In the genomic region with DNA sequence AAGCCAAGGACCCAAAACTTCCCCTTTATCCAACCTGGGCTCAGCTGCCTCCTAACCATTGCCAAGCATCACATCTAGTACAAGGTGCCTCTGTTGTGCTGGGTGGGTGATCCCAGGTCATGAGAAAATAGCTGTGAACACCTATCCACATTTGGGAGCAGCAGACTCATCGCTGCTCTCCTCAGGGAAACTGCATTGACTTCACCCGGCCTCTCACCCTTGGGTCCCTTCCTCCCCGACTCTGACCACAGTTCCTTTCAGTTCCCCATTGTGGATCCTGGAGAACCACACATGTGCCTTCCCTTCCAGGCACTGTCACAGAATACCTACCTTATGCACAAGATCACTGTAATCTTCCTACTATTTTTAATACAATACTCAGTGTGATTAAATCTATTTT, we compare ENCODE assay signal across 21 mouse cellular contexts. TPM values are rescaled to one million over a fixed set of nuclear protein-coding genes. Genes with fewer than 3 reads are reported as not detected.
DNase-seq lines count a peak whose midpoint lies in the region; ATAC-seq and TF ChIP-seq lines count a peak whose summit lies in the region.
"Had no signal": no experiment of that assay in that cellular context is flagged by ENCODE, and none has a peak within 500 bp of the region (broad histone marks: within the 10 kb centered on the region; RNA-seq: fewer than 3 reads in every experiment).

No protein-coding gene starts in this region.

- peaks cover 26% of the 10 kb centered on the region for H3K4me1 ChIP-seq in liver, embryonic 12.5 days
- H3K4me1 ChIP-seq in liver, embryonic 11.5 days (replicated peaks; ENCODE audit: control insufficient read depth, insufficient read depth, low read length): peaks cover 8% of the 10 kb centered on the region; the same call in 1 of the 2 replicates
- H3K4me1 ChIP-seq in E14TG2a.4 (replicated peaks; ENCODE audit: low read depth, low read length): peaks cover 40% of the 10 kb centered on the region
- peaks cover 15% of the 10 kb centered on the region for H3K4me1 ChIP-seq in neural tube, embryonic 15.5 days
- peaks cover 13% of the 10 kb centered on the region for H3K4me1 ChIP-seq in forebrain, embryonic 15.5 days
- H3K4me1 ChIP-seq: stomach, embryonic 15.5 days had no signal

- 0 out of 2 replicates have a peak, but pooled peaks cover 4% of the 10 kb centered on the region for H3K27me3 ChIP-seq in liver, embryonic 12.5 days (replicated peaks)
- H3K27me3 ChIP-seq in liver, embryonic 11.5 days (replicated peaks; ENCODE audit: control insufficient read depth, insufficient read depth, low read length): no peaks in the 10 kb centered on the region
- no peaks in the 10 kb centered on the region for H3K27me3 ChIP-seq in E14TG2a.4 (ENCODE audit: insufficient read depth, low read length)
- H3K27me3 ChIP-seq in neural tube, embryonic 15.5 days (replicated peaks): no peaks in the 10 kb centered on the region
- H3K27me3 ChIP-seq in forebrain, embryonic 15.5 days: no peaks in the 10 kb centered on the region
- H3K27me3 ChIP-seq: limb, embryonic 13.5 days; Patski; stomach, embryonic 15.5 days had no signal

- peak overlapping the region; percentile 12 for H3K4me2 ChIP-seq in liver, embryonic 12.5 days
- no peak overlapping the region for H3K4me2 ChIP-seq in liver, embryonic 11.5 days
- H3K4me2 ChIP-seq in neural tube, embryonic 15.5 days: no peak overlapping the region
- no peak overlapping the region for H3K4me2 ChIP-seq in forebrain, embryonic 15.5 days (replicated peaks)
- H3K4me2 ChIP-seq: limb, embryonic 13.5 days; stomach, embryonic 15.5 days had no signal

- no peak overlapping the region for H3K4me3 ChIP-seq in liver, embryonic 12.5 days
- H3K4me3 ChIP-seq in liver, embryonic 11.5 days (ENCODE audit: low read depth, low read length): no peak overlapping the region
- peak overlapping the region; percentile 76 for H3K4me3 ChIP-seq in E14TG2a.4 (replicated peaks; ENCODE audit: low read length)
- no peak overlapping the region for H3K4me3 ChIP-seq in neural tube, embryonic 15.5 days (replicated peaks)
- H3K4me3 ChIP-seq in forebrain, embryonic 15.5 days: no peak overlapping the region
- H3K4me3 ChIP-seq: heart, adult 2 months; hindbrain, embryonic 10.5 days; limb, embryonic 13.5 days; stomach, embryonic 15.5 days had no signal

- no peak for ATAC-seq in liver, embryonic 12.5 days
- ATAC-seq in liver, embryonic 11.5 days (replicated peaks; ENCODE audit: low FRiP score): no peak
- ATAC-seq in common myeloid progenitor, adult 5-6 weeks (replicated peaks; ENCODE audit: low read depth, poor library complexity, severe bottlenecking): peak; percentile 47
- ATAC-seq in neutrophil, adult 5-6 weeks (ENCODE audit: extremely low read depth, insufficient number of reproducible peaks, low FRiP score, poor library complexity, severe bottlenecking): peak; percentile 18; the same call in 1 of the 2 replicates
- no peak for ATAC-seq in neural tube, embryonic 15.5 days (ENCODE audit: low FRiP score)
- no peak for ATAC-seq in forebrain, embryonic 15.5 days (replicated peaks)
- ATAC-seq: activated CD4-positive, CD25-positive, alpha-beta regulatory T cell, adult 4 months; Patski had no signal

- no peaks in the 10 kb centered on the region for H3K36me3 ChIP-seq in liver, embryonic 12.5 days
- no peaks in the 10 kb centered on the region for H3K36me3 ChIP-seq in liver, embryonic 11.5 days (ENCODE audit: control insufficient read depth, insufficient read depth, low read length)
- no peaks in the 10 kb centered on the region for H3K36me3 ChIP-seq in E14TG2a.4 (ENCODE audit: insufficient read depth, low read length)
- no peaks in the 10 kb centered on the region for H3K36me3 ChIP-seq in neural tube, embryonic 15.5 days
- H3K36me3 ChIP-seq in forebrain, embryonic 15.5 days: no peaks in the 10 kb centered on the region
- H3K36me3 ChIP-seq: hindbrain, embryonic 10.5 days; limb, embryonic 13.5 days; stomach, embryonic 15.5 days had no signal

- H3K9me3 ChIP-seq in liver, embryonic 12.5 days (replicated peaks): no peaks in the 10 kb centered on the region
- H3K9me3 ChIP-seq in liver, embryonic 11.5 days (ENCODE audit: control insufficient read depth, low read length): no peaks in the 10 kb centered on the region
- no peaks in the 10 kb centered on the region for H3K9me3 ChIP-seq in E14TG2a.4 (ENCODE audit: low read length)
- no peaks in the 10 kb centered on the region for H3K9me3 ChIP-seq in neural tube, embryonic 15.5 days (replicated peaks)
- no peaks in the 10 kb centered on the region for H3K9me3 ChIP-seq in forebrain, embryonic 15.5 days
- H3K9me3 ChIP-seq: hindbrain, embryonic 10.5 days; limb, embryonic 13.5 days; stomach, embryonic 15.5 days had no signal

- no peak overlapping the region for H3K27ac ChIP-seq in liver, embryonic 12.5 days
- H3K27ac ChIP-seq in liver, embryonic 11.5 days (ENCODE audit: low read depth, low read length): no peak overlapping the region
- H3K27ac ChIP-seq in neural tube, embryonic 15.5 days (replicated peaks): no peak overlapping the region
- no peak overlapping the region for H3K27ac ChIP-seq in forebrain, embryonic 15.5 days (replicated peaks)
- H3K27ac ChIP-seq: heart, adult 2 months; hindbrain, embryonic 10.5 days; kidney, postnatal 0 days; limb, embryonic 13.5 days; stomach, embryonic 15.5 days had no signal

- DNase-seq in liver, embryonic 11.5 days (ENCODE audit: low spot score): no peak
- DNase-seq: adrenal gland, postnatal 25 days; cerebellum, adult 9-10 months; lung, adult 2 months; lung, postnatal 4 days; midbrain, embryonic 14.5 days; right cerebral cortex, postnatal 25 days; thymus, adult 2 months had no signal

- no peak overlapping the region for H3K9ac ChIP-seq in liver, embryonic 12.5 days
- no peak overlapping the region for H3K9ac ChIP-seq in liver, embryonic 11.5 days (ENCODE audit: low read depth, low read length)
- no peak overlapping the region for H3K9ac ChIP-seq in neural tube, embryonic 15.5 days (replicated peaks)
- no peak overlapping the region for H3K9ac ChIP-seq in forebrain, embryonic 15.5 days (replicated peaks)
- H3K9ac ChIP-seq: limb, embryonic 13.5 days; stomach, embryonic 15.5 days had no signal

- 46% methylated on average over 3 of the region's 3 CpGs for WGBS in liver, embryonic 12.5 days (ENCODE audit: insufficient replicate concordance)
- WGBS in liver, embryonic 11.5 days: 53% methylated on average over 3 of the region's 3 CpGs
- WGBS in neural tube, embryonic 15.5 days: 93% methylated on average over 3 of the region's 3 CpGs
- WGBS in forebrain, embryonic 15.5 days: 88% methylated on average over 3 of the region's 3 CpGs

- TF ChIP-seq CTCF in E14TG2a.4 (conservative IDR thresholded peaks at IDR 0.05; ENCODE audit: low read length): no peak

RNA-seq across cellular contexts. Expression of a gene that starts 2.9 kb away (rescaled TPM):
- 284 and 296 TPM in 2 replicates for polyA plus RNA-seq in liver, embryonic 12.5 days (2016; fragmentation: Nextera tagmentation; extraction: Ambion mirVana)
- polyA plus RNA-seq in liver, embryonic 11.5 days (2014; fragmentation: Nextera tagmentation; extraction: Ambion mirVana): 229 and 276 TPM in 2 replicates
- 187 and 212 TPM in 2 replicates for total RNA-seq in common myeloid progenitor, adult 5-6 weeks (2017)
- total RNA-seq in neutrophil, adult 5-6 weeks (2017): 344 and 351 TPM in 2 replicates
- polyA plus RNA-seq in neural tube, embryonic 15.5 days (2015; fragmentation: Nextera tagmentation; extraction: Ambion mirVana): 22.5 and 52.3 TPM in 2 replicates
- 55.8 and 58.3 TPM in 2 replicates for polyA plus RNA-seq in forebrain, embryonic 15.5 days (2015; fragmentation: Nextera tagmentation; extraction: Ambion mirVana)

Comparison
In these comparisons a context has a peak if more than half of its experiments do, and no peak if none do; other contexts are left out.
1. ATAC-seq: peak in common myeloid progenitor, adult 5-6 weeks (single experiment) and neutrophil, adult 5-6 weeks (single experiment); none in liver, embryonic 12.5 days (single experiment), liver, embryonic 11.5 days (single experiment), neural tube, embryonic 15.5 days (single experiment) and forebrain, embryonic 15.5 days (single experiment).